Mouse (Mus musculus) heart, embryonic 11.5 days (tissue): ENCODE results near the gene Zfp296. TPM values are rescaled to one million over a fixed set of nuclear protein-coding genes. Genes with fewer than 3 reads are reported as not detected.
A peak's percentile ranks its signal among the peaks of the same experiment; 100 is the strongest.

Source experiments
- ATAC-seq: fragments of 200-750 bp; cut with Nextera tagmentation; replicated peaks from 2 replicates; pipeline ENCODE4 v1.8.0; 2017; ENCODE audit warnings: moderate library complexity; ENCODE audit not compliant: insufficient number of reproducible peaks, low FRiP score, low TSS enrichment
- H3K27ac ChIP-seq: fragments of 300-500 bp; sonication (generic); 2 replicates; pipeline ENCODE4 v1.5.1; 2014; ENCODE audit warnings: mild to moderate bottlenecking, low read depth, low read length
- H3K27me3 ChIP-seq: fragments of 300-500 bp; sonication (generic); 2 replicates; pipeline ENCODE4 v1.6.1; 2014; ENCODE audit warnings: mild to moderate bottlenecking, low read length, mixed read lengths; ENCODE audit not compliant: control insufficient read depth, insufficient read depth
- H3K36me3 ChIP-seq: fragments of 300-500 bp; sonication (generic); 2 replicates; pipeline ENCODE4 v1.6.1; 2014; ENCODE audit warnings: mild to moderate bottlenecking, low read length, moderate library complexity, mixed read lengths; ENCODE audit not compliant: control insufficient read depth, insufficient read depth
- H3K4me1 ChIP-seq: fragments of 300-500 bp; sonication (generic); 2 replicates; pipeline ENCODE4 v1.6.1; 2014; ENCODE audit warnings: low read length; ENCODE audit not compliant: control insufficient read depth, insufficient read depth
- H3K4me2 ChIP-seq: fragments of 300-500 bp; sonication (generic); 2 replicates; pipeline ENCODE4 v1.6.1; 2014; ENCODE audit warnings: mild to moderate bottlenecking, moderate library complexity
- H3K4me3 ChIP-seq: fragments of 300-500 bp; sonication (generic); 2 replicates; pipeline ENCODE4 v1.5.1; 2014; ENCODE audit warnings: low read depth, low read length
- H3K9ac ChIP-seq: fragments of 300-500 bp; sonication (generic); 2 replicates; pipeline ENCODE4 v1.6.1; 2014; ENCODE audit warnings: mild to moderate bottlenecking, low read depth, low read length, moderate library complexity
- H3K9me3 ChIP-seq: fragments of 300-500 bp; sonication (generic); replicated peaks from 2 replicates; pipeline ENCODE4 v1.6.1; 2016; ENCODE audit warnings: low read length; ENCODE audit not compliant: control insufficient read depth
- WGBS: fragments of 180-500 bp; shearing (Covaris S2); extraction: QIAGEN DNeasy Blood & Tissue Kit; methylation state at CpG from one replicate; pipeline ENCODE4 v1.1.7; 2014; ENCODE audit not compliant: insufficient replicate concordance; 5-methylcytosine and 5-hydroxymethylcytosine counted together
- polyA plus RNA-seq: library from polyadenylated mRNA; unstranded; fragments of >200 nt; fragmentation: Nextera tagmentation; extraction: Ambion mirVana; gene quantifications from 2 replicates; pipeline ENCODE4 v1.2.1, GENCODE M21; 2014

Gene Zfp296
- polyA plus RNA-seq, 1 experiment from 2014 or later, result 0.30 TPM

DNA sequence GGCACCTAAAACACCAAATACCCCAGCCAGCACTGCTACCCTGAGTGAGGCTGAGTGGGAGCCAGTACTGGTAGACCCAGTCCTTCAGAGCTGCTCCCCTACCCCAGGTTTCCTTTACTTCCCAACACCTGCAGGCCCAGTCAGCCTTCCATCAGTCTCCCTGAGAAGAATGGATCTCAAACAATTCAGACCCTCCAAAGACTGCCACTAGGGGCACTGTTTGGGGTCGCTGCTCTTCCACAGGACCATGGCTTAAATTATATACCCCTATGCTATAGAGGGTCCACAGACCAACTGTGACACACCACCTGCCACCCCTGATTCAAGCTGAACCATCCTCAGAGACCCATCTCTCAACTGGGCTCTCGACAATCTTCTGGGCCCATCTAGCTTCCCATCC is 18.1 kb upstream of the Zfp296 start:
- Histone ChIP-seq H3K4me1 (peaks cover 43% of the 10 kb centered on the region), H3K9ac (peak overlapping the region; percentile 34; the same call in 1 of the 2 replicates), H3K4me3 (no peak overlapping the region), H3K27ac (no peak overlapping the region), H3K9me3 (no peaks in the 10 kb centered on the region), H3K4me2 (no peak overlapping the region; the same call in 1 of the 2 replicates), H3K27me3 (no peaks in the 10 kb centered on the region), H3K36me3 (0 out of 2 replicates have a peak, but pooled peaks cover 7% of the 10 kb centered on the region)
- no peak for ATAC-seq
- WGBS, result 36% methylated on average over 2 of the region's 2 CpGs

DNA sequence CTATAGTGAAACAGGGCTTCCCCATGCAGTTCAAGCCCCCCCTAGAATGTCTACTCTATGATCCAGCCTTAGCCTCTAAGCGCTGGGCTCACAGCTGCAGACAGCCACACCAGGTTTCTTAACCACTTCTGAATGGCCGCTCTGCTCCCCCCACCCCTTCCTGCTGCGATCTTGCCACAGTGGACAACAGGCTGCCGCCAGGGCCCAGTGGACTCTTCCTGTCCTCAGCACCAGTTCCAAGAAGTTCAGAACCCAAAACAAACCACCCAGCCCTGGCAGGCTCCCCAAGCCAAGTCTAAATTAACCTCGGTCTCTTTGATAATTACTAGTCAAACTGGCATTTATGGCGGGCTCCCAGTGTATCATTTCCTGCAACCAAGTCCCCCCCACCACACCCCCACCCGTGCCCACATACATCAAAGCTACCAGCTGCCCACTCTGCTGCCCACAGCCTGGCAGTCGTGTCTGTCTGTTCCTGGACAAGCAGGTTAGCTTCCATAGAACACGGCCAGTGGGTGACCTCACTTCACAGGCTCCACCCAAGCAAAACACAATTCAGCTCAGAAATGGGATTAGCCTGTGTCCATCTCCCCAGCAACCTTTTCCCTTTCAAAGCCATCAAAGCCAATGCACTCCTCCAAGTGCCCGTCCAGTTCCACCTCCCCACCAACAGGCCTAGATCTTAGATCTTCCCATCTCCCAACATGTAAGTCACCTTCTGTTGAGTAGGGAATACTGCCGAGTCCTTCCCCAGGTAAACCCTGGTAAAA is 16.4 kb upstream of the Zfp296 start:
- no peak for ATAC-seq
- peak overlapping the region; percentile 97 for H3K4me3 ChIP-seq
- H3K36me3 ChIP-seq, result peaks cover 18% of the 10 kb centered on the region
- peak overlapping the region; percentile 94; the same call in 1 of the 2 replicates for H3K27ac ChIP-seq
- H3K9ac ChIP-seq, result peak overlapping the region; percentile 96
- H3K27me3 ChIP-seq, result no peaks in the 10 kb centered on the region
- 21% methylated on average over 11 of the region's 11 CpGs for WGBS
- H3K4me2 ChIP-seq, result peak overlapping the region; percentile 100
- peaks cover 3% of the 10 kb centered on the region; the same call in 1 of the 2 replicates for H3K9me3 ChIP-seq
- peaks cover 43% of the 10 kb centered on the region for H3K4me1 ChIP-seq

DNA sequence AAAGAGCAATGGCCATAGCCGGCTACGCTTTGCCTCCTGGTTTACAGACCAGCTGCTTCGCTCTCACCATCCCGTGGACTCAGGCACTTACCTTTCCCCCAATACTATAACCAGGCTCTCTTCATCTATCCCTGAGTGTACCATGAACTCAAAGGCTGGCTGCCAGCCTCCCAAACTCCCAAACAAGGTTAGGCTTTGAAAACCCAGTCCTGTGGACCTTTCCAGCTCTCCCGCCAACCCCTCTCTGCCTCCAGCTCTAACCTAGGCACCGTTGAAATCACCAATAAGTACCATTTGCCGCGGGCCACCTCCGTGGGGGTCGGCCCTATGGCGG is 15.7 kb upstream of the Zfp296 start:
- H3K27me3 ChIP-seq, result no peaks in the 10 kb centered on the region
- peak overlapping the region; percentile 94 for H3K27ac ChIP-seq
- H3K9me3 ChIP-seq, result peaks cover 3% of the 10 kb centered on the region; the same call in 1 of the 2 replicates
- peak overlapping the region; percentile 100 for H3K4me2 ChIP-seq
- ATAC-seq, result no peak
- WGBS, result 0% methylated on average over 11 of the region's 11 CpGs
- peaks cover 17% of the 10 kb centered on the region for H3K36me3 ChIP-seq
- H3K9ac ChIP-seq, result peak overlapping the region; percentile 96
- H3K4me3 ChIP-seq, result peak overlapping the region; percentile 97
- peaks cover 43% of the 10 kb centered on the region for H3K4me1 ChIP-seq

DNA sequence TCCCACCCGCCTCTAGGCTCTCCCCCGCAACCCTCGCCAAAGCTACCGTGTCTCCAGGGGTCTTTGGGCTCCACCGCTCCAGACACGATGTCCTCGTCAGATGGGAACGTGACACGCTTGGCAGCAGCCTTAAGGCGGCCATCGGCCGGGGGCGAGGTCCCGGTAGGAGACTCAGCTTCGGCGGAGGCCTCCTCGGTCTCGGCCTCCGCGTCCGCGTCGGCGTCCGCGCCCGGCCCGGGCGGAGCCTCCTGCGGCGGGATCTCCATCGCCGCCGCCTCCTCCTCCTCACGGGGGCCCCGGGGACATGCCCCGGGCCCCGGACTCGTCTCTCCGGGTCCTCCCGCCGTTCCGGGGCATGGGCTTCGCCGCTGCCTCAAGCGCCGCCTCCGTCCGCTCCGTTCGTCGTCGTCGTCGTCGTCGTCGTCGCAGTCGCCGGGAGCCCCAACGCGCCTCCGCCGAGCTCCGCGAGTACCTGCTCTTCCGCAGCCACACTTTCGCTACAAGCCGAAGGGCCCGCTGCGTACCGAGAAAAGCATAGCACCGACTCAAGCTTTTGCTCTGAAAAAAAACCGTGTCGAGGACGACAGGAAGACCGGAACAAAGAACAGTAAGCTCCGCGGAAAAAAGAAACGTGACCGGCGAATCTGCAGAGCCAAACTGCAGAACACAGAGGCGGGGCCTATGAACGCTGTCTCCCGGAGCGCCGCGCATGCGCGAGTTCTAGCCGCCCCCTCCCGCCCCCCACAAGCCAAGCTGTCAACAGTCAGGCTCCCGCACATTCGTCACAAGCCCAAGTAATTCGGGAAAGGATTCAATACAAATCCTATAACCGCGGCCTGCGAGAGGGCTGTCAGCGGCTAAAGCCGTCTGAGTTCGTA is 15.1 kb upstream of the Zfp296 start:
- peak overlapping the region; percentile 96 for H3K9ac ChIP-seq
- WGBS, result under 1% methylated on average over 102 of the region's 102 CpGs
- H3K27me3 ChIP-seq, result no peaks in the 10 kb centered on the region
- peaks cover 3% of the 10 kb centered on the region; the same call in 1 of the 2 replicates for H3K9me3 ChIP-seq
- H3K4me2 ChIP-seq, result peak overlapping the region; percentile 100
- ATAC-seq, result peak; percentile 81
- H3K36me3 ChIP-seq, result peaks cover 17% of the 10 kb centered on the region
- peak overlapping the region; percentile 97 for H3K4me3 ChIP-seq
- peaks cover 43% of the 10 kb centered on the region for H3K4me1 ChIP-seq
- H3K27ac ChIP-seq, result peak overlapping the region; percentile 94

DNA sequence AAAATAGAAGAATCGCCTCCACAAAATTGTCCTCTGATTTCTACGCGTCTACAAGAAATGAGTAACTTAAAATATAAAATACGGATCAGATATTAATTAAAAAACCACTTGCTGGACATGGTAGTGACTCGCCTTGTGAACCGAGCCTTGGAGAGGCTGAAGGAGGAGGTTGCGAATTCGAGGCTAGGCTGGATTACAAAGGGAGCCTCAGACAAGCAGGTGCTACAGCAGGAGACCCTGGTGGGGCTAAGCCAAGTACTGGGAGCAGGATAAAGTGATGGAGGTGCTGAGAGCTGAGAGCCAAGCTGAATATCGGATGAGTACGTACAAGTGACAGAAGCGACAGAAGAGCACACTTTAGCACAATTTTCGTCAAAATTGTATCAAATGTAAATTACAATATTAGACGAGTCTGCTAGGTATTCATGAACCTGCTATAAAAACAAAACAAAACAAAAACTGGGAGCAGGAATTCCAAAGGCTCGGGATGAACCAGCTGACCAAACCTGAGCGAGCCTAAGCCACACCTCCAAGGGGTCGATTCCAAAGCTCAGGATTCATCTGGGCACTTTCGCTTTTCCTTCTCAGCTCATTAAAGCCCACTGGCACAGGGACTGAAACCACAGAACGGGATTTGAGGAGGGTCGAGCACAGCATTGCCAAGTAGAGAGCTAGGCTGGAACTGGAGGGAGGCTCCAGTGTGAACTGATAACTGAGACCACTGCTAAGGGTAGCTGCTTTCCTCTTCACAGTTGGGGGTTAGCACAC is 14.3 kb upstream of the Zfp296 start, which contains the start of gene Ppp1r37:
Ppp1r37 (minus strand) TSS at position 434 of the 768 bp plus-strand sequence.
- peak within 1 kb of the TSS; percentile 97 for H3K4me3 ChIP-seq
- peaks cover 19% of the 10 kb centered on the region for H3K36me3 ChIP-seq
- peak within 1 kb of the TSS; percentile 94 for H3K27ac ChIP-seq
- WGBS, result 2% methylated on average over 19 of the region's 19 CpGs
- peak within 1 kb of the TSS; percentile 100 for H3K4me2 ChIP-seq
- H3K9me3 ChIP-seq, result peaks cover 3% of the 10 kb centered on the region; the same call in 1 of the 2 replicates
- peaks cover 36% of the 10 kb centered on the region for H3K4me1 ChIP-seq
- peak within 1 kb of the TSS; percentile 96 for H3K9ac ChIP-seq
- no peak for ATAC-seq
- H3K27me3 ChIP-seq, result no peaks in the 10 kb centered on the region

DNA sequence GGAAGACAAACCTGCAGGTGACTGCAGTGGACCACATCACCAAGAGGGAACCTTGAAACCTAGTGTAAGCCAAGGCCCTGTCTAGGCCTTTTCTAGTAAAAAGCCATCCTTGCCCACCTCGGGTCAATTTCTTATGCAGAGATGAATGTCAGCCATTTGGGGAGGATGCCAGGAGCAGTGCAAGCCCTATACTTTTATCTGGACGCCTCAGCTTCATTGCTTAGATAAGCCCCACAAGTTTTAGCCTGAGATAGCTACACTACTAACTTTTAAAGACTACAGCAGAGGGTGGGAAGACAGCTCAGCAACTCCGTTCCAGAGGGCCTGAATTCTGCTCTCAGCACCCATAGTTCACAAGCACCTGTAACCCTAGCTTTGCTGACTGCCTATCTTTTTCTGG is 13.2 kb upstream of the Zfp296 start:
- Histone ChIP-seq H3K27me3 (no peaks in the 10 kb centered on the region), H3K4me3 (no peak overlapping the region), H3K27ac (peak overlapping the region; percentile 64), H3K9me3 (peaks cover 3% of the 10 kb centered on the region; the same call in 1 of the 2 replicates), H3K4me2 (peak overlapping the region; percentile 100; the same call in 1 of the 2 replicates), H3K4me1 (peaks cover 29% of the 10 kb centered on the region), H3K36me3 (peaks cover 24% of the 10 kb centered on the region), H3K9ac (no peak overlapping the region)
- WGBS, result 66% methylated on average over 3 of the region's 3 CpGs
- no peak for ATAC-seq

DNA sequence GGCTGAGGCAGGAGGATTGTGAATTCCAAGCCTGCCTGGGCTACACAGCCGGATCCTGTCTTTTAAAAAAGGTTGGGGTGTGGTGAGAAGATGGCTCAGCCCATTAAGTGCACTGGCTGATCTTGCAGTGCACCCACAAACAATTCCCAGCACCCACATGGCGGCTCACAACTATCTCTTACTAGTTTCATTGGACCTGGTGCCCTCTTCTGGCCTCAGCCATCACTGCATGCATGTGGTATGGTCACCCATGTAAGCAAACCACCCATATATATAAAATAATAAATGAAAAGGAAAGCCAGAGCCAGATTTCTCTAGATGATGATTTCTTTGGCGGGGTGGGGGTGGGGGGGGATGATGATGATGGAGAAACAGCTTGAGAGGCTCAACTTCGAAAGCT is 12.6 kb upstream of the Zfp296 start:
- Histone ChIP-seq H3K27ac (peak overlapping the region; percentile 62; the same call in 1 of the 2 replicates), H3K4me1 (peaks cover 24% of the 10 kb centered on the region), H3K4me2 (no peak overlapping the region), H3K27me3 (no peaks in the 10 kb centered on the region), H3K36me3 (peaks cover 25% of the 10 kb centered on the region), H3K9me3 (peaks cover 3% of the 10 kb centered on the region; the same call in 1 of the 2 replicates), H3K4me3 (no peak overlapping the region), H3K9ac (no peak overlapping the region)
- WGBS, result 87% methylated on average over 4 of the region's 4 CpGs
- no peak for ATAC-seq

DNA sequence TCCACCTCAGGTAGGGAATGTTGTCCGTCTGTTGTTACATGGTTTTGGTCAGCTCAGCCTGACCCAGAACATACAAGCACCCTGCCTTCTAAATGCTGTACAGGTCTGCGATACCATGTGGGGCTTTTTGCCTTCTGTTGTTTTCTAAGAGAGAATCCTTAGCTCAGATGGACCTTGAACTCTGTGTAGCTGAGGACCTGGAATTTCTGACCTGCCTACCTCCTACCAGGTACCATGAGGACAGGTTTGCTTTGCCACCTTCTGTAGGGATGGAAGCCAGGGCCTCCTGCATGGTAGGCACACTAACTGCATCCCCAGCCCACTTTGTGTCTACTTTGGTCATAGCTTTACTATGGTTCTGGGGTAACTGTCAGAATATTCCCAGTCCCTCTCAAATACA is 11.3 kb upstream of the Zfp296 start:
- H3K9ac ChIP-seq, result no peak overlapping the region
- no peaks in the 10 kb centered on the region for H3K27me3 ChIP-seq
- no peak for ATAC-seq
- no peak overlapping the region for H3K4me3 ChIP-seq
- peaks cover 11% of the 10 kb centered on the region for H3K4me1 ChIP-seq
- WGBS, result 94% methylated on average over 2 of the region's 2 CpGs
- no peak overlapping the region for H3K27ac ChIP-seq
- peaks cover 3% of the 10 kb centered on the region; the same call in 1 of the 2 replicates for H3K9me3 ChIP-seq
- peaks cover 30% of the 10 kb centered on the region for H3K36me3 ChIP-seq
- H3K4me2 ChIP-seq, result no peak overlapping the region
